Mouse (Mus musculus) liver, embryonic 14.5 days (tissue): ENCODE results near the gene Limd1. TPM values are rescaled to one million over a fixed set of nuclear protein-coding genes. Genes with fewer than 3 reads are reported as not detected.

Experiments
- ATAC-seq: fragments of 200-750 bp; cut with Nextera tagmentation; 2 replicates; pipeline ENCODE4 v1.8.0; 2017; ENCODE audit warnings: moderate number of reproducible peaks, mild to moderate bottlenecking, moderate library complexity; ENCODE audit not compliant: insufficient read depth
- DNase-seq, 3 experiments: peaks; one replicate each; pipeline ENCODE4 v3.0.0-alpha.2; 2012 to 2013; ENCODE audit warnings: low read depth in 3 of 3, low spot score in 3 of 3
- H3K27ac ChIP-seq: fragments of 300-500 bp; sonication (generic); 2 replicates; pipeline ENCODE4 v1.5.1; 2014; ENCODE audit warnings: moderate library complexity, mild to moderate bottlenecking, control low read depth, inconsistent platforms
- H3K27me3 ChIP-seq: fragments of 300-500 bp; sonication (generic); 2 replicates; pipeline ENCODE4 v1.6.1; 2014; ENCODE audit warnings: mild to moderate bottlenecking, low read length, moderate library complexity; ENCODE audit not compliant: control insufficient read depth, insufficient read depth
- H3K36me3 ChIP-seq: fragments of 300-500 bp; sonication (generic); replicated peaks from 2 replicates; pipeline ENCODE4 v1.6.1; 2014; ENCODE audit warnings: low read depth; ENCODE audit not compliant: control insufficient read depth, insufficient read depth
- H3K4me1 ChIP-seq, 2 experiments: fragments of 200-500 bp in 1 of 2; fragments of 300-500 bp in 1 of 2; sonication (generic) in 1 of 2; replicated peaks; 2 replicates each; pipeline ENCODE4 v1.6.1; 2012 to 2014; ENCODE audit warnings: antibody characterized with exemption in 1 of 2, inconsistent platforms in 1 of 2, low read length in 1 of 2; ENCODE audit not compliant: control insufficient read depth in 2 of 2, insufficient read depth in 2 of 2
- H3K4me2 ChIP-seq: fragments of 300-500 bp; sonication (generic); 2 replicates; pipeline ENCODE4 v1.6.1; 2014; ENCODE audit warnings: low read depth, mild to moderate bottlenecking, control low read depth, moderate library complexity
- H3K4me3 ChIP-seq, 2 experiments: fragments of 200-500 bp in 1 of 2; fragments of 300-500 bp in 1 of 2; sonication (generic) in 1 of 2; 2 replicates each; pipeline ENCODE4 v1.5.1; 2012 to 2014; ENCODE audit warnings: low read depth in 2 of 2, low read length in 2 of 2, mild to moderate bottlenecking in 2 of 2, control low read depth in 1 of 2, inconsistent platforms in 1 of 2, moderate library complexity in 1 of 2; ENCODE audit not compliant: insufficient read depth in 1 of 2
- H3K9ac ChIP-seq: fragments of 300-500 bp; sonication (generic); replicated peaks from 2 replicates; pipeline ENCODE4 v1.6.1; 2014; ENCODE audit warnings: mild to moderate bottlenecking, control low read depth, moderate library complexity
- H3K9me3 ChIP-seq: fragments of 300-500 bp; sonication (generic); 2 replicates; pipeline ENCODE4 v1.6.1; 2016; ENCODE audit warnings: low read length, mixed read lengths; ENCODE audit not compliant: control insufficient read depth
- CTCF ChIP-seq: IDR thresholded peaks from 2 replicates; pipeline ENCODE4 v1.5.1; 2016; ENCODE audit warnings: antibody characterized with exemption, low read depth, control low read depth
- EP300 ChIP-seq: IDR thresholded peaks from 2 replicates; pipeline ENCODE4 v1.6.1; 2016; ENCODE audit warnings: antibody characterized with exemption, low read depth
- WGBS: fragments of 180-500 bp; shearing (Covaris S2); extraction: QIAGEN DNeasy Blood & Tissue Kit; methylation state at CpG from one replicate; pipeline ENCODE4 v1.1.7; 2014; ENCODE audit not compliant: insufficient replicate concordance; 5-methylcytosine and 5-hydroxymethylcytosine counted together
- polyA plus RNA-seq, 2 experiments: library from polyadenylated mRNA; depleted of rRNA in 1 of 2; stranded (reverse) in 1 of 2; unstranded in 1 of 2; fragments of >200 nt; fragmentation: Nextera tagmentation in 1 of 2; extraction: Ambion mirVana in 1 of 2; gene quantifications; 2 replicates each; pipeline versions ENCODE4 v1.2.1 to v1.2.3; 2012 to 2014

Gene Limd1
- polyA plus RNA-seq, 2 experiments = 12.7 to 23.2 TPM

DNA sequence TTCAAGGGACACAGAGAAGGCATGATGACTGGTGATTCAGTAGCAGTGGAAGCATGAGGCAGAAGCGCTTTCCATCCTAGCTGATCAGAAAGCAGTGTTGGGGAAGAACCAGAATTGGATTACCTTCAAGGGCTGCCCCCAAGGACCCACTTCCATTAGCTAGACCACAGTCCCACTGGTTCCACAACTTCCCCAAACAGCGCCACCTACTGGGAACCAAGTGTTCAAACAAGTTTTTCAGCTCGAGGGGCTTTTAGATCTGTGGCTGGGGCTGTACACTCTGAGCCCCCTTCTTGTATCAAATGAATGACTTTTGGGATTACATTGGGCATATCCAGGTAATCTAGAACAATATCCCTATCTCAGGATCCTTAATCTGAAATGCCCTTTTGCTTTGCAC is 45.2 kb downstream of the Limd1 start:
- no peak for ATAC-seq
- H3K9ac ChIP-seq = no peak overlapping the region
- peak; percentile 81 for TF ChIP-seq CTCF
- TF ChIP-seq EP300 = no peak
- H3K27ac ChIP-seq = no peak overlapping the region
- no peaks in the 10 kb centered on the region for H3K9me3 ChIP-seq
- 18% methylated on average over 3 of the region's 3 CpGs for WGBS
- peaks cover 0 to 6% of the 10 kb centered on the region in 2 experiments; a peak in 3 of 4 replicates for H3K4me1 ChIP-seq
- H3K4me3 ChIP-seq = no peak overlapping the region
- peaks cover 17% of the 10 kb centered on the region for H3K36me3 ChIP-seq
- no peak for DNase-seq
- H3K27me3 ChIP-seq = no peaks in the 10 kb centered on the region
- no peak overlapping the region for H3K4me2 ChIP-seq

DNA sequence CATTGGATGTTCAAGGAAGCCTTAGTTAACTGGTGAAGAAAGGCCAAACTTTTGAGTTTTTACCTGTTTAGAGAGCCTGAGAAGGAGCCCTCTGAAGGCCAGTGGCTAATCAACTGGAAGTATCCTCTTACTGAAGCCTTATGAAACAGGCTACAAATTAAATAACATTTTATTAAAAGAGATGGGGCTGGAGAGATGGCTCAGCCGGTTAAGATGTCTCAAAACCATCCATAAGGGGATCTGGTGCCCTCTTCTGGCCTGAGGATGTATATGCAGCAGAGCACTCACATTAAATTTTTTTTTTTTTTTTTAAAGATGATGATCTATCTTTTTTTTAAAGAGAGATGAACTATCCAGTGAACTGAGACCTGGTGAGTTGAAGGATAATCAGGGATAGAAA is 46.6 kb downstream of the Limd1 start:
- Histone ChIP-seq H3K36me3 (peaks cover 4% of the 10 kb centered on the region), H3K4me3 (no peak overlapping the region), H3K4me2 (no peak overlapping the region), H3K27ac (no peak overlapping the region), H3K9me3 (no peaks in the 10 kb centered on the region), H3K4me1 (peaks cover 0 to 6% of the 10 kb centered on the region in 2 experiments; a peak in 3 of 4 replicates), H3K9ac (no peak overlapping the region), H3K27me3 (no peaks in the 10 kb centered on the region)
- WGBS = 2% methylated on average over 1 of the region's 1 CpGs
- DNase-seq = peak; percentile 52 to 72 (median 52)
- no peak for TF ChIP-seq EP300
- TF ChIP-seq CTCF = peak; percentile 79
- ATAC-seq = no peak

DNA sequence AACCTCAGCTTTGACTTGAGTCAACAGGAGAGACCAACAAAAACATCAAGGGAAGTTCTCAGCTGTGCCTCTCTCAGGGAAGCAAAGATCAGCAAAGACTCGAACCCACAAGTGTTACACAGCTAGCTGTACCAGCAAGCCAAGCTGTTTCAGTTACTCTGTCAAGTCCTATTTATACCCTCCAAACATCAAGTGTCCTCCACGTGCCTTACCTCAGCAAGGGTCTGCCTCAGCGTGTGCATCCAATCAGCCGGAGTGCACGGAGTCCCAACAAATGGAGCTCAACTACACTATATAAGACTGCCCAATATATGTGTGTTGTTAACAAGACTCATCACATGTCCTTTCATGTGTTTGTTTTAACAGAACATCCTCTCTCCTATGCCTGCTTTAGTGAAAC is 48.0 kb downstream of the Limd1 start:
- 75% methylated on average over 5 of the region's 5 CpGs for WGBS
- H3K27me3 ChIP-seq = no peaks in the 10 kb centered on the region
- peaks cover 5 to 11% of the 10 kb centered on the region in 2 experiments for H3K4me1 ChIP-seq
- no peak overlapping the region for H3K4me3 ChIP-seq
- H3K27ac ChIP-seq = no peak overlapping the region
- no peaks in the 10 kb centered on the region for H3K36me3 ChIP-seq
- H3K4me2 ChIP-seq = no peak overlapping the region
- no peak overlapping the region for H3K9ac ChIP-seq
- no peak for TF ChIP-seq CTCF
- no peak for TF ChIP-seq EP300
- no peak for DNase-seq
- no peaks in the 10 kb centered on the region for H3K9me3 ChIP-seq
- ATAC-seq = no peak

DNA sequence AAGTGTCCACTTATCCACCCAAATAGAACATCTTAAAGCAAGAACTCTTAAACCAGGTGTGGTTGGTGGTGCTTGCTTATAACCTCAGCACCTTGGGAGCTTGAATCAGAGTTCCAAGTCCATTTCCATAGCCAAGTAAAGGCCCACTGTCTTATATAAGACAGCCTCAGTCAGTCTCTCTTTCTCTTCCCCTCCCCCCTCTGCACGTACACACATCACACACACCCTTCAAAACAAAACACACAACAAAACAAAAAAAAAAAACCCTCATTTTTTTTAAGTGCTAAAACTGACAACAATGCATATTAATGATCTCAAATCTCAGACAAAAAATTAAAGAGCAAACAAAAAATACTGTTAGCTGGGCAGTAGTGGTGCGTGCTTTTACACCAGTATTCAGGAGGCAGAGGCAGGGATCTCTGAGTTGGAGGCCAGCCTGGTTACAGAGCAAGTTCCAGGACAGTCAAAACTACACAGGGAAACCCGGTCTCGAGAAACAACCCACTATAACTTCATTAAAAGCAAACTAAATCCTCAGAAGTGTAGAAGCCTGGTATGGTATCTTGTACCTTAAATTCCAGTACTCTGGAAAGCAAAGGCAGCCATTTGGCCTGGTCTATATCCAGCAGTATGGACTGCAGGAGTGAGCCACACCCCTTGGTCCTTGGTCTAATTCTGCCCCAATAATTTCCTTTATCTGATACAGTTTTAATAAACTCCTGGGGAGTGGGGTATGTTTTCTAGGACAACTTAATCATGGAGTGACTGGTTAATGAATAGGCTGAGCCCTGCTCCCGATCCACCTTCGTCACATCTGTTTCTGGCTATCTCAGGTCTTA is 49.8 kb downstream of the Limd1 start:
- peak overlapping the region; percentile 95 for H3K27ac ChIP-seq
- TF ChIP-seq EP300 (no peak), CTCF (no peak)
- H3K9me3 ChIP-seq = no peaks in the 10 kb centered on the region
- H3K9ac ChIP-seq = peak overlapping the region; percentile 80
- H3K36me3 ChIP-seq = no peaks in the 10 kb centered on the region
- DNase-seq (no peak), ATAC-seq (no peak)
- peak overlapping the region; percentile 87 for H3K4me2 ChIP-seq
- peak overlapping the region; percentile 65 to 92 for H3K4me3 ChIP-seq
- no peaks in the 10 kb centered on the region for H3K27me3 ChIP-seq
- WGBS = 24% methylated on average over 6 of the region's 6 CpGs
- peaks cover 13 to 14% of the 10 kb centered on the region in 2 experiments for H3K4me1 ChIP-seq

DNA sequence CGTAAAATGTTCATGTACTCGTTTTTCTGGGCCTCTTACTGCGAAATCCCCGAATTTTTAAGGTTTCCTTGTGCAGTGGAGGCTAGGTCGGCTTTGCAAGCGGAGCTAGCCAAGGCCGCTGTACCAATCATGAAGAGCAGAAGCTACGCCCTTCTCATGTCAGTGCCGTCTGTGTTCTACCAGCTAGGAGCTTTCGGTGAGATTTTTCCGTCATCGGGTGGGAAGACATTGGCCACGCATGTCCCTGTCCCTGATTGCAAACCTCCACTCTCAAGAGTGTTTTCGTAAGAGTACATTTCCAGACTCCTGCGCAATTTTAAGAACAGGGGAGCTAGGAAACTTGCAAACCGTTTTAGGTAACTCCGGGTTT is 50.4 kb downstream of the Limd1 start:
- ATAC-seq (peak; percentile 54), DNase-seq (peak in 2 of 3 experiments; percentile 47 to 62)
- H3K36me3 ChIP-seq = no peaks in the 10 kb centered on the region
- H3K27ac ChIP-seq = peak overlapping the region; percentile 95
- peak overlapping the region; percentile 80 for H3K9ac ChIP-seq
- no peaks in the 10 kb centered on the region for H3K9me3 ChIP-seq
- H3K4me1 ChIP-seq = peaks cover 13 to 14% of the 10 kb centered on the region in 2 experiments
- under 1% methylated on average over 17 of the region's 17 CpGs for WGBS
- no peaks in the 10 kb centered on the region for H3K27me3 ChIP-seq
- peak overlapping the region; percentile 65 to 92 for H3K4me3 ChIP-seq
- TF ChIP-seq CTCF (no peak), EP300 (no peak)
- peak overlapping the region; percentile 87 for H3K4me2 ChIP-seq
